Mouse (Mus musculus) layer of hippocampus, postnatal 25 days (tissue): ENCODE results near the gene Fmod. TPM values are rescaled to one million over a fixed set of nuclear protein-coding genes. Genes with fewer than 3 reads are reported as not detected.

Experiments
- DNase-seq, 2 experiments: peaks; one replicate each; pipeline ENCODE4 v3.0.0; 2022; ENCODE audit warnings: mixed read lengths in 2 of 2, low spot score in 1 of 2; ENCODE audit errors: extremely low spot score in 1 of 2
- total RNA-seq, 2 experiments: library from RNA; stranded (reverse); gene quantifications; 2 replicates each; pipeline ENCODE4 v1.2.3; 2021

The Fmod gene
- total RNA-seq, 2 experiments from 2014 or later = 3.2 to 5.4 TPM

DNA sequence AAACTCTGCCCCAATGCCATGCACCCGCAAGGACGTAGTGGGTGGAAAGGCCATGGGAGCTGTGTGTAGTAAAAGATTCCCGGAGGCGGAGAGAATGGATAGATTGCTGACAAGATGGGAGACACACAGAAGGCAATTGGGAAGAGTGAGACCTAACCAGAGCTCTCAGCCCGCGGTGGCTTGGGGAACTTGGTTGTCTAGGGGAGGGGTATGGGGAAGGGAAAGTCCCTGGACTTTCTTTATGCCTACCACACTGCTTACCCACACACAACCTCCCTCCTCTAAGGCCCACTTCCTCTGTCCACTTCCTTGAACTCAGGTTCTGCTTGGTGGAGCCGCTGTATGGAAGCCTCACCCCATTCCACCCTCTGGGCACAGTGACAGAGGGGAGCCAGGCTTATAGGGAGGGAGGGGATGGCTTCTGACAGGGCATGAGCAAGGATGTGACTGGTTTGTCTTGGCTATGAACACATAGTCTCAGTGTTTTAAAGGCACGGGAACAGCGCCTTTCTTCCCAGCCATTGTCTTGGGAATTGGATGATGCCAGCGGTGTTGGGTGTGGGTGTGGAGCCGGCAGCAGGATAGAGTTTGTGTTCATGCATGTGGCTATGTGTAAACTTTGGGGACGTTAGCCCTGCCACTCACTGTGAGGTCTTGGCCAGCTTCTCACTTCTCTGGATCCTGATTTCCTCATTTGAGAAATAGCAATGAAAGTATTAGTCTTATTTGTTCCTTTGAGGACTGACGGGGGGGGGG lies 56.9 kb downstream of the Fmod start:
- DNase-seq = no peak

DNA sequence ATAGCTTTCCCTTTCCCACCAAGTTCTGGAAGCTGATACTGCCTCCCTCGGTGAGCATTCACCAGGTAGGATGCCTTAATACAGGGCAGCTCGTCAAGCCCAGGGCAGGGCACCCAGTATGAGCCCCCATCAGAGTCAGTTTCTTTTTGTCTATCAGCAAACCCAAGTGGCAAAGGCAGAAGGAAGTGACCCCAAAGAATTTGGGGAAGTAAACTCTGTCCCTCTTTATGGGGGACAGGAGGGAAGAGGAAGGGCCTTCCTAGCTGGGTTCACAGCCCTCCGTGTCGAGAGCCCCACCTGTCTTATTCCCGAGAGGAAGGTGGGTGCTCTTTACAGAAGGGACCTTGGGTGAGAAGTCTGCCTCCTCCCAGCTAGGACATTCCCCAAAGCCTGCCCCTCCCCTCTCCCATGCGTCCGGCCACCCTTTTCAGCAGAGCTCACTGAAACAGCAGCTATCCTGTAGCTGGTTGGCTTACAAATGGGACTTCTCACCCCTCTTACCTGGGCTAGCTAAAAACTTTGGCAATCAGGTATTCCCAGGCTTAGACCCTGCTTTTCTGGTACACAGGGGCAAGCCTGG lies 58.1 kb downstream of the Fmod start:
- no peak for DNase-seq

DNA sequence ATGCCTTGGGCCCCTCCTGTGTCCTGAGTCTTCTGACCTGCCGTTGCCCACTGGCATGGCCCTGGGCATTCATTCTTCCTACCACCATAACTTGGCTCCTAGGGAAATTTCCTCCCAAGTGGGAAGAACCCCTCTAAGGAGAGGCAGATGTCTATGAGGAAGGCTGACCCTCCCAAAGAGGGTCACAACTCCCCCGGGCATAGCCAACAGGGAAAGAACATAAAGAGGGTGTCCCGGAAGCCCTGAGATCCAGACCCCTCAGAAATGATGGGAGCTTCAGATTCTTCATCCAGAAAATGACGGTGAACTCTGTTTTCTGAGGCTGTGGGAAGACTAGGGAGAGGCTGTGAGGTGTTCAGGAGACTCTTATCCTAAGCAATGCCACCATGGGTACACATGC lies 58.7 kb downstream of the Fmod start:
- no peak for DNase-seq

DNA sequence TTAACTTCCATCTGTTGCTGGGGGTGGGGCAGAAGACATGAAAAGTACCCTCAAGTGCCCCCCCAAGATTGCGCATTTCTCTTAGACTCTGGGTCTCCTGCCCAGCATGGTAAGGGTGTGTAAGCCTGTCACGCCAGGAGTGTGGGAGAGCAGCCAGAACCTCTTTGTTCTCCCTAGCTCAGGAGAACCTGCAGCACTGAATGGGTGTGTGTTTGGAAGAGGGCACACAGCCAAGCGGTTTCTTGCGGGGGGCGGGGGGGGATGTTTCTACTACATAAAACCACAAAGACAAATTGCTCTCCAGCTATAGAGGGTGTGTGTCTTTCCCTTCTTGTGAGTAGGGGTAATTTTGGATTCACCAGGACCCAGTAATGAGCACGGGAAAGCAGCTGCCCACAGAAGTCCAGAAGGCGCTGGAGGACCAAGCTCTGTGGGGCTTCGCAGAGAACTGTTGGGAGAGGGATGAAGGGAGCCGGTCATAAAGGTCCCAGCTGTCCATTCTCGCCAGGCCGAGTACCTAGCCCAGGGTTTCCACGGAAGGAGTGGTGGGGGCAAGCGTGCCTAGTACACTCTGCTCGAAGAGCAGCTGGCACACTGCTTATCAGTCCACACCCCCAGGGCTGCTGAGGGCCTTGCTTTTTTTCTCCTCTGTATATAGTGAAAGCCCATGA lies 59.3 kb downstream of the Fmod start:
- no peak for DNase-seq

DNA sequence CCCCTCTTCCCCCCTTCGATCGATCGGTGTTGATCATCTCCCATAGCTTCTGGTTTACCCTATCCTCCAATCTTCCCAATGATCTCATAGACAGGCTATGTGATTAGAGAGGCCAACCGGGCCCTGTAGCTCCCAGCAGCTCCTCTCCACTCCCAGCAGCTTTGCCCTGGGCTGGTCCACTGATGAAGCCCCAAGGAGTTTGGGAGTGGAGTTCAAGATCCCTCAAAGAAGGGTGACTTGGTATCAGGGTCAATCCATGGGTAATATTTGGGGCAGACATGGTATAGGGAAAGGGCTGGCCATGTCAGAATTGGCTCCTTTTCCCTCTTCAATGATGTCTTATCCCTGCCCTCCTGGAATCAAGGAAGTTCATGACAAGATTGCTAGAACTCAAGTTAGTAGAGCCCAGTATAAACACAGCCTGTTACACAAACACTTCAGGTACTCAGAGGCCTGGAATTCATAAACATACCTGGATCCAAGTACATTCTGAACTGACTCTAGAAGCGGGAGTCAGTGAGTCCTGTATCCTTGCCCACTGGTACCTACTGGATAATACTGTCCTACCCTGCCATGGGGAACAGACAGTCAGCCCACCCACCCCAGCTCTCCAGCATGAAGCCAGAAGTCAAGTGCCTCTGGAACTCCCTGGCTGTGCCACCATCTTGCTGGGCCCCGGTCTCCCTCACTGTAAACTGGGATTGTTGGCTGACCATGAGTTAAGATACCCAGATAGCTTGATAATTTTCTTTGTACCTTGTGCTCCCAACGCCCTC lies 60.2 kb downstream of the Fmod start:
- no peak for DNase-seq

Other genes starting within 250 kb of the Fmod start
- 10 to 100 TPM; 67.6 to 79.3 TPM for gene Atp2b4, start 236.2 kb upstream of the Fmod start, total RNA-seq
- under 1 TPM in 1 of 2 experiments, not detected in 1; 0.49 TPM for gene Optc, start 129.3 kb upstream of the Fmod start, total RNA-seq
- 10 to 100 TPM in 1 of 2 experiments, 1 to 10 TPM in 1; 9.2 to 11.2 TPM for gene Prelp, start 115.8 kb upstream of the Fmod start, total RNA-seq
- 10 to 100 TPM; 17.0 to 18.1 TPM for gene Btg2, start 41.9 kb downstream of the Fmod start, total RNA-seq
- gene Chit1, start 74.0 kb downstream of the Fmod start, total RNA-seq = under 1 TPM in 1 of 2 experiments, not detected in 1; 0.22 TPM
- 10 to 100 TPM in 1 of 2 experiments, 1 to 10 TPM in 1; 7.3 to 10.8 TPM for gene Chil1, start 144.9 kb downstream of the Fmod start, total RNA-seq
- under 1 TPM; 0.17 to 0.19 TPM for gene Mybph, start 156.2 kb downstream of the Fmod start, total RNA-seq
- 100 to 1,000 TPM; 224 to 230 TPM for gene Adora1, start 198.2 kb downstream of the Fmod start, total RNA-seq